Mouse (Mus musculus): ENCODE results near the gene Ccng2. TPM values are rescaled to one million over a fixed set of nuclear protein-coding genes. Genes with fewer than 3 reads are reported as not detected.

Gene Ccng2
- polyA plus RNA-seq, 1 experiment from 2014 or later: 51.2 TPM

DNA sequence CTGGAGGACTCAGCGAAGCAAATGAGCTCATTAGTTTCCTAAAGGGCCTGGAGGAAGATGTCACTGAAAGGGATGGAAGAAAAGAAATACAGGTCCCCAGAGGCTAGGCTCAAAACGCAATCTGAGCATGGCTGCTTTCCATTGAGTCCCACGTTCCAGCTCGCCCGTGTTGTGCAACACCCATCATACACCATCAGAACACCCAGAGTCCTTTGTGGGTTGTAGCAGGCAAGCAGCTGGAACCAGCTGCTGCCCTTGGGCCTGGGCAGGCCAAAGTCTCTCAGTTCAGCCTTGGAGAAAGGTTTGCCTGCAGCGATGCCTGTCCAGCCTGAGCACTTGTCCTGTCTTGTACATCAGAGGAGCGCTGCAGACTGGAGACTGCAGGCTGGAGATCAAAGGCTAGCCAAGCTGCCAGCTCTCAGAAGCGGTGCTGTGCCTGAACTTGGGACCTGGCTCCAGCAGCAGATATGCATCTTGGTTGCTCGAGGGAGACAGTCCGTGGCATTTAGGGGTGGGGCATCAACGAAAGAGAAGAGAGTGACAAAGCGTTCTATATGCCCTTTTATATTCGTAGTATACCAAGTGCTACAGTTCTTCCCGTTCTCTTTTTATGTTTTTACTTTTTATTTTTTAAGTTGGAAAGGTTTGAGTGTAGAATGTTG, 15.5 kb downstream of the Ccng2 start:
- Histone ChIP-seq H3K27ac (ENCODE audit: low read length) (peak overlapping the region; percentile 75), H3K27me3 (replicated peaks; ENCODE audit: insufficient read depth, low read length) (no peaks in the 10 kb centered on the region), H3K9me3 (ENCODE audit: low read length) (no peaks in the 10 kb centered on the region), H3K4me2 (replicated peaks; ENCODE audit: low read depth, low read length) (no peak overlapping the region), H3K36me3 (ENCODE audit: insufficient read depth, low read length) (peaks cover 2% of the 10 kb centered on the region; the same call in 1 of the 2 replicates), H3K4me3 (ENCODE audit: low read depth, low read length) (no peak overlapping the region), H3K4me1 (ENCODE audit: insufficient read depth, low read depth, low read length) (no peaks in the 10 kb centered on the region), H3K9ac (replicated peaks; ENCODE audit: low read depth) (no peak overlapping the region)
- DNase-seq (ENCODE audit: low spot score) (peak; percentile 85), ATAC-seq (peak; percentile 94)
- TF ChIP-seq EP300 (IDR thresholded peaks at IDR 0.05) (peak; percentile 72), CTCF (IDR thresholded peaks at IDR 0.05) (no peak)
- 55% methylated on average over 14 of the region's 14 CpGs for WGBS

GRCm38 (mm10) chr5:93283109-93283508, 16.1 kb downstream of the Ccng2 start:
- Histone ChIP-seq H3K4me1 (ENCODE audit: insufficient read depth, low read depth, low read length) (no peaks in the 10 kb centered on the region), H3K9ac (replicated peaks; ENCODE audit: low read depth) (no peak overlapping the region), H3K27me3 (replicated peaks; ENCODE audit: insufficient read depth, low read length) (no peaks in the 10 kb centered on the region), H3K4me3 (ENCODE audit: low read depth, low read length) (no peak overlapping the region), H3K36me3 (ENCODE audit: insufficient read depth, low read length) (no peaks in the 10 kb centered on the region), H3K27ac (ENCODE audit: low read length) (peak overlapping the region; percentile 75; the same call in 1 of the 2 replicates), H3K4me2 (replicated peaks; ENCODE audit: low read depth, low read length) (no peak overlapping the region), H3K9me3 (ENCODE audit: low read length) (no peaks in the 10 kb centered on the region)
- DNase-seq (ENCODE audit: low spot score) (peak; percentile 64), ATAC-seq (peak; percentile 62)
- WGBS: 55% methylated on average over 7 of the region's 7 CpGs
- no peak for TF ChIP-seq CTCF (IDR thresholded peaks at IDR 0.05)
- TF ChIP-seq EP300 (IDR thresholded peaks at IDR 0.05): no peak

DNA sequence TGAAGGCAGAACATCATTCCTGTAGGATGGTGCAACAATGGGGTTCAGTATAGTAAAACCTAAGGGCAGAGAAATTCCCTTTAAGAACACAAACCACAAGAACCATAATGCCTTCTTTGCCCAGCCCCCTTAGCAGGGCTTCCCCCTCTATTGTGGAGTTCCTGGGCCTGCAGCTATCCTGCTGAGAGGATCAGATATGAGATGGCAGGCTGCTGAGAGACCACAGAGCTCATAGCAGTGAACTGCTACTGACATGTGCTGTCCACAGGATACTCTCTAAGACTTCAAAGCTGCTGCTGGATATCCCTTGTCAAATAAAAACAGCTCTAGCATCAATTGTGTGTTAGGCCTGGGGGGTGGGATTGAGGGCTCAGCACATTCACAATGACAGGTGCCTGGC, 21.5 kb downstream of the Ccng2 start:
- TF ChIP-seq EP300 (IDR thresholded peaks at IDR 0.05) (no peak), CTCF (IDR thresholded peaks at IDR 0.05) (no peak)
- Histone ChIP-seq H3K27ac (ENCODE audit: low read length) (no peak overlapping the region), H3K4me1 (ENCODE audit: insufficient read depth, low read depth, low read length) (no peaks in the 10 kb centered on the region), H3K36me3 (ENCODE audit: insufficient read depth, low read length) (no peaks in the 10 kb centered on the region), H3K4me3 (ENCODE audit: low read depth, low read length) (no peak overlapping the region), H3K9ac (replicated peaks; ENCODE audit: low read depth) (no peak overlapping the region), H3K9me3 (ENCODE audit: low read length) (no peaks in the 10 kb centered on the region), H3K27me3 (replicated peaks; ENCODE audit: insufficient read depth, low read length) (no peaks in the 10 kb centered on the region), H3K4me2 (replicated peaks; ENCODE audit: low read depth, low read length) (no peak overlapping the region)
- no peak for ATAC-seq
- no peak for DNase-seq (ENCODE audit: low spot score)

DNA sequence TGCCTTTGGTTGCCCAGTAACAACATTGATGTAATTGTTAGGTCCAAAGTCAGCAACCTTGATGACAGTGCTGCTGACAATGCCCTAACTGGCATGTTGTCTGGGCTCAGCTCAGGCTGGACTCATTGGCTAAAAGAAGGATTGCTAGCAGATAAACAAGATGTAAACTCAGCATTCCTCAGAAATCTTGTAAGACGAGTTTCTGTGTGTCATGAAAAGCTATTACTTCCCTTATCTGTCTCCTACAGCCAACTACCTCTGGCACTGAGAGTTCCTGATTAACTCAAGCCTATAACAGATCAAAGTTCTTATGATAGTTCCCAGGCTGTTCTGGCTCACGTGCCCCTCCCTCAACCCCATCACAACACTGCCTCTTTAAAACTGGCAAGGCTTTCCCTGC, 23.2 kb downstream of the Ccng2 start:
- H3K4me2 ChIP-seq (replicated peaks; ENCODE audit: low read depth, low read length): no peak overlapping the region
- no peak for ATAC-seq
- DNase-seq (ENCODE audit: low spot score): no peak
- no peaks in the 10 kb centered on the region for H3K9me3 ChIP-seq (ENCODE audit: low read length)
- H3K36me3 ChIP-seq (ENCODE audit: insufficient read depth, low read length): no peaks in the 10 kb centered on the region
- H3K4me1 ChIP-seq (ENCODE audit: insufficient read depth, low read depth, low read length): no peaks in the 10 kb centered on the region
- no peak overlapping the region for H3K9ac ChIP-seq (replicated peaks; ENCODE audit: low read depth)
- H3K4me3 ChIP-seq (ENCODE audit: low read depth, low read length): no peak overlapping the region
- TF ChIP-seq EP300 (IDR thresholded peaks at IDR 0.05) (no peak), CTCF (IDR thresholded peaks at IDR 0.05) (no peak)
- H3K27ac ChIP-seq (ENCODE audit: low read length): no peak overlapping the region
- H3K27me3 ChIP-seq (replicated peaks; ENCODE audit: insufficient read depth, low read length): no peaks in the 10 kb centered on the region
- WGBS: 14% methylated on average over 2 of the region's 2 CpGs

GRCm38 (mm10) chr5:93296341-93296746, 29.3 kb downstream of the Ccng2 start:
- no peak overlapping the region for H3K4me3 ChIP-seq (ENCODE audit: low read depth, low read length)
- H3K4me1 ChIP-seq (ENCODE audit: insufficient read depth, low read depth, low read length): no peaks in the 10 kb centered on the region
- no peaks in the 10 kb centered on the region for H3K36me3 ChIP-seq (ENCODE audit: insufficient read depth, low read length)
- no peak overlapping the region for H3K9ac ChIP-seq (replicated peaks; ENCODE audit: low read depth)
- WGBS: 44% methylated on average over 5 of the region's 5 CpGs
- no peak for TF ChIP-seq CTCF (IDR thresholded peaks at IDR 0.05)
- TF ChIP-seq EP300 (IDR thresholded peaks at IDR 0.05): no peak
- ATAC-seq (peak; percentile 62), DNase-seq (ENCODE audit: low spot score) (peak; percentile 41)
- no peak overlapping the region for H3K4me2 ChIP-seq (replicated peaks; ENCODE audit: low read depth, low read length)
- H3K27me3 ChIP-seq (replicated peaks; ENCODE audit: insufficient read depth, low read length): no peaks in the 10 kb centered on the region
- no peaks in the 10 kb centered on the region for H3K9me3 ChIP-seq (ENCODE audit: low read length)
- no peak overlapping the region for H3K27ac ChIP-seq (ENCODE audit: low read length)

GRCm38 (mm10) chr5:93296754-93297153, 29.7 kb downstream of the Ccng2 start:
- Histone ChIP-seq H3K9me3 (ENCODE audit: low read length) (no peaks in the 10 kb centered on the region), H3K4me1 (ENCODE audit: insufficient read depth, low read depth, low read length) (no peaks in the 10 kb centered on the region), H3K27ac (ENCODE audit: low read length) (no peak overlapping the region), H3K4me3 (ENCODE audit: low read depth, low read length) (no peak overlapping the region), H3K27me3 (replicated peaks; ENCODE audit: insufficient read depth, low read length) (no peaks in the 10 kb centered on the region), H3K36me3 (ENCODE audit: insufficient read depth, low read length) (no peaks in the 10 kb centered on the region), H3K4me2 (replicated peaks; ENCODE audit: low read depth, low read length) (no peak overlapping the region), H3K9ac (replicated peaks; ENCODE audit: low read depth) (no peak overlapping the region)
- 50% methylated on average over 4 of the region's 4 CpGs for WGBS
- no peak for ATAC-seq
- TF ChIP-seq CTCF (IDR thresholded peaks at IDR 0.05) (no peak), EP300 (IDR thresholded peaks at IDR 0.05) (no peak)
- no peak for DNase-seq (ENCODE audit: low spot score)

Data from lung, postnatal 0 days (tissue).